Mouse (Mus musculus): ENCODE data around the gene Serinc5.

Serinc5 gene

DNA sequence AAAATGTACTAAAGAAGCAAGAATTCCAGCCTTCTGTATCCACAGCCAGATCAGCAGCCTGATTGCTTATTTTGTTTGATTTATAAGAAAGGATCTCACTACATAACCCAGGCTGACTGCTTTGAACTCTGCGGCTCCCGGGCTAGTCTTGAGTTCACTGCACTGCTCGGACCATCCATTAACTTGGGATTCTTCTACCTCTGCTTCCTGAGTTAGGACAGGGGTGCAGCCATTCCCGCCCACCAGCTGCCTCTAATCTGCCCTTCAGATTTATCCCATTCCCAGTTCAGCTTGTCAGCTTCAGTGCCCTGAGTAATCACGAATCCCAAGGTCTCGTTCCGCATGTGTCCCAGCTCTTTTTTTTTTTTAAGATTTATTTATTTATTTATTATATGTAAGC is 93.3 kb downstream of the Serinc5 start:
- no peak for DNase-seq (ENCODE audit: low spot score in 2 of 2)

GRCm38 (mm10) chr13:92705016-92705535 is 94.2 kb downstream of the Serinc5 start:
- no peak for DNase-seq (ENCODE audit: low spot score in 2 of 2)

DNA sequence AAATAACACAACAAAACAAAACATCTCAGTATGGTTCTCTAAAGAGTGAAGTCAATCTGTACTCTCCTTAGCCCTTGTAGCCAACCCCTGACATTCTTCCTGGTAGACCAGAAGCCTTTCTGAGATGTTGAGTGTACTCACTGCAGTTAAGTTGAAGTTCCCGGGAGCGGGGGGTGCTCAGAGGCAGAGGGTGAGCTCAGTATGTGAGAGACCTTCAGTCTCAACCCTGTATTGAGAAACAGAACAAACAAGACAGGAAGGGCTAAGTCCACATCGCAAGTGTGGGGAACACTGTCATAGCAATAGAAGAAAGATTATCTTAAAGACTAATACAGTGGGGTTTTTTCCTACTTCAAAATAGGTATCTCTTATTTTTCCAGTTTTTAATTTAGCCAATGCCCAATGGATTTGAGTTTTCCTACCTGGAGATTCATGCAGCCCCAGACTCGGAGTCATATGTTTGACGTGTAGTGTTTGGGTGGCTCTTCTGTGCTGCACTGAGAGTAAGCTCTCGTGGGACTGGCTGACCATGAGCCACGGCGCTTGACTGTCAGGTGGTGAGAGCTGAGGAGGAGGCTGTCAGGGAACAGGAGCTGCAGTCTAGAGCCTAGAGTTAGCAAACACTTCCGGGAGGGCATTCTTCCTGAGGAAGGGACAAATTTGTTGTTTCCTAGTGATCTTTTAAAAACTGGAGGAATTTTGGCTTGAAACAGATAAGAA is 95.6 kb downstream of the Serinc5 start:
- no peak for DNase-seq (ENCODE audit: low spot score in 2 of 2)

- no peak for DNase-seq (ENCODE audit: low spot score in 2 of 2)
Measured at GRCm38 (mm10) chr13:92707941-92708340, 97.0 kb downstream of the Serinc5 start.

- no peak for DNase-seq (ENCODE audit: low spot score in 2 of 2)
Measured at GRCm38 (mm10) chr13:92708466-92708865, 97.6 kb downstream of the Serinc5 start.

- no peak for DNase-seq (ENCODE audit: low spot score in 2 of 2)
Measured at GRCm38 (mm10) chr13:92709535-92709934, 98.6 kb downstream of the Serinc5 start.

GRCm38 (mm10) chr13:92710361-92710760 is 99.5 kb downstream of the Serinc5 start:
- DNase-seq (ENCODE audit: low spot score in 2 of 2), result no peak

GRCm38 (mm10) chr13:92711821-92712220 is 100.9 kb downstream of the Serinc5 start:
- no peak for DNase-seq (ENCODE audit: low spot score in 2 of 2)

DNA sequence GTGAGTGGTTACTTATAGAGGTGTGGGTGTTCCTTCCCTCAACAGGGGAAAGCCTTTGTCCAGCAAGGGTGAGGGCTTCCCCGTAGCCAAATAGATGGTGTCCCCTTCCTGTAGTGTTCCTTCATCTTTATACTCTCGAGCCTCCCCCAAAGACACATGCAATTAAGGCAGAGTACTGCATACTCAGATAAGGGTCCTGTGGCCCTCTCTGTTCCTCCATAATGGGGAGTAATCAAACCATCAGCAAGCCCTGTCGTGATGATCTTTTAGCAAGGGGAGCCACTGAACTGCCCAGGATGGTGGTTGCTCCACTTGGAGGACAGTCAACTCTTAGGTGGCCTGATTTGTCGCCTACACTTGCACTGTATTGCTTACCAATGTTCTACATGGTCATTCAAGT is 101.7 kb downstream of the Serinc5 start:
- no peak for DNase-seq (ENCODE audit: low spot score in 2 of 2)

- no peak for DNase-seq (ENCODE audit: low spot score in 2 of 2)
Measured at GRCm38 (mm10) chr13:92717851-92718665, 107.2 kb downstream of the Serinc5 start.

DNA sequence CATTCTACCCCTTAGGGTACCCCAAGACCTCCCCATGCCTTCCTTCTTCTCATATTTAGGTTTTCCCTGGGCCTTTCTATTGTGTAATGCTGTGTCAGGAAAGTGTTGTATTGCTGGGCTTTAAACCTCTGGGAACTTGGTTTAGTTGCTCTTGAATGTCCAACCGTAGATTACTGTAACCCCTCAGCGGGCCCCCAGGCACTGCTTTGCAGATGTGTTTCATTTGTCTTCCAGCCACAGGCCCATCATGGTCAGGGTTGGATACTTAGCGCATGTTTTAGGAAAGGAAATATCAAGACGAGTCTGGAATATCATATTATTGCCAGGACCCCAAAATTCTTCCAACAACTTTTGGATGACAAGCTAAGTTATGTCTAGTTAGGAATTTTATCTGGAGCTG is 110.1 kb downstream of the Serinc5 start:
- DNase-seq (ENCODE audit: low spot score in 2 of 2), result no peak

- DNase-seq (ENCODE audit: low spot score in 2 of 2), result no peak
Measured at GRCm38 (mm10) chr13:92722389-92722788, 111.5 kb downstream of the Serinc5 start.

- no peak for DNase-seq (ENCODE audit: low spot score in 2 of 2)
Measured at GRCm38 (mm10) chr13:92729811-92730210, 118.9 kb downstream of the Serinc5 start.

- DNase-seq (ENCODE audit: low spot score in 2 of 2), result no peak
Measured at GRCm38 (mm10) chr13:92731811-92732210, 120.9 kb downstream of the Serinc5 start.

DNA sequence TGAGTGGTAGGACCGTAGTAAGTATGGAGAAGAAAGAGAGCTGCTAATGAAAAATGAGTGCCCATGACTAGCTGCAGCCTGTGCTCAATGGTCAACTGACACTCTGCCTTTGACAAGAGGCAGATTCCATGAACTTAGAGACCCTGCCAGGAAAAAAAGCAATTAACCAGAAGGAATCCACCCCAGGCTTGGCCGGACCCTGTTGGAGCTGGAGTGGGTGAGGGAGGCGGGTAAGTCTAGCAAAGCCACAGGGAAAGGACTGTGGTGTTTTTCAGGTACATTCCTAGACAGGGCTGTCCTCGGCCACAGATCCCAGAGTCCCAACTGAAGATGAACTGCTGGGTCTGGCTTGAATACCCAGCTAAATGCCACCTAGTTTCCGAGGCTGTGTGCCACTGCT is 121.9 kb downstream of the Serinc5 start:
- no peak for DNase-seq (ENCODE audit: low spot score in 2 of 2)

DNA sequence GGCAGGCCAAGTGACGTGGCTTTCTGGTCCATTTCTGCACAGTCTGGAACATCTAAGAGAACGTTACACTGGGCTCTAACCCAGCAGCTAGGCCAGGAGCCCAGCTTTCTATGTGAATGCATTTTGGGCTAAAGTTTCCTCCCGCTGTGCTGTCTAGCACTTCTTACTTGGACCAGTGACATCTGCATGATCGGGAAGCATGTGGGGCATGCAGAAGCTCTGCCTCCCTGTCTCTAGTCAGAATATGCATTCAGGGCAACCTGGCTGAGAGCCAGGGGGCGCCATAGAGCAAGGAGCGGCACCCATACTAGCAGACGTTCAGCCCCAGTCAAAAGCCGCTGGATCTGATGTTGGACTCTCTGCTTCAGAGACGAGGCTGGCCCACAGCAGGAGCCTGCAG is 122.4 kb downstream of the Serinc5 start:
- peak; percentile 65 to 66 for DNase-seq (ENCODE audit: low spot score in 2 of 2)

GRCm38 (mm10) chr13:92733741-92734140 is 122.8 kb downstream of the Serinc5 start:
- DNase-seq (ENCODE audit: low spot score in 2 of 2), result no peak

GRCm38 (mm10) chr13:92735693-92736092 is 124.8 kb downstream of the Serinc5 start:
- no peak for DNase-seq (ENCODE audit: low spot score in 2 of 2)

DNA sequence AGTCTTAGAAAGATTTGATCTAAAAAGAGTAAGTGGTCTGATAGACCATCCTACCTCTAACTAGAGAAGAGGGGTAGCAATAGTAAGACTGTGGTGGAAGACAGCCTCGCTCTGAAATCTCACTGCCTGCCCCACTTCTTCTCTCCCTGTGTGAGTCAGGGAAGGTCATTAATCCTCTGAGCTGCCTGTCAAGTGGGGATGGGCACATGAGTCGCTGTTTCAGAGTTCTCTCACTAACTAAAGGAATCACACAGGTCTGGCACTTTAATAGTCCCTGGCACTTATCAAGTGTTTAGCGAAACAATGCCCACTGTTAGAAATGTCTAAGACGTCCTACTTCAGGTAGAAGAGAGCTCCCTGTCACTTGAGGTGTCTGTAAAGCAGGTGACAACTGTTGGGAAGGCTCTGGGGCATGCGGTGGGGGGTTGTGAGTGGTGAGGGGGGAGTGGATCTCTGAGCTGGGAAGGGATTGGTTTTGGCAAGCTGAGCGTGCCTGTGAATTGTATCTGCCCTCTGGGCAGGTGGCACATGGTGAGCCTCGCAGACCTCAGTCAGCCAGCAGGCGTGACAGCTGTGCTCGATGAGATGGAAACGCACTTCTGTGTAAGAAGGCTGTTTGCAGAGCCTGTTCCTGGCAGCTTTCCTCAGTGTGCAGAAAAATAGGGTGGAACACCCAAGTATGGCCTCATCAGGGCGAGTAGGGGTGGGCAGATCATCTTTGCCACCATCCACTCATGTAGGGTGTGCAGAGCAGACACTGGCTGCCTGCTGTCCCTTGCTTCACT is 125.8 kb downstream of the Serinc5 start:
- DNase-seq (ENCODE audit: low spot score in 2 of 2), result peak; percentile 43 to 49

- peak; percentile 64 to 66 for DNase-seq (ENCODE audit: low spot score in 2 of 2)
Measured at GRCm38 (mm10) chr13:92738821-92739220, 127.9 kb downstream of the Serinc5 start.

- no peak for DNase-seq (ENCODE audit: low spot score in 2 of 2)
Measured at GRCm38 (mm10) chr13:92739858-92740257, 129.0 kb downstream of the Serinc5 start.

DNA sequence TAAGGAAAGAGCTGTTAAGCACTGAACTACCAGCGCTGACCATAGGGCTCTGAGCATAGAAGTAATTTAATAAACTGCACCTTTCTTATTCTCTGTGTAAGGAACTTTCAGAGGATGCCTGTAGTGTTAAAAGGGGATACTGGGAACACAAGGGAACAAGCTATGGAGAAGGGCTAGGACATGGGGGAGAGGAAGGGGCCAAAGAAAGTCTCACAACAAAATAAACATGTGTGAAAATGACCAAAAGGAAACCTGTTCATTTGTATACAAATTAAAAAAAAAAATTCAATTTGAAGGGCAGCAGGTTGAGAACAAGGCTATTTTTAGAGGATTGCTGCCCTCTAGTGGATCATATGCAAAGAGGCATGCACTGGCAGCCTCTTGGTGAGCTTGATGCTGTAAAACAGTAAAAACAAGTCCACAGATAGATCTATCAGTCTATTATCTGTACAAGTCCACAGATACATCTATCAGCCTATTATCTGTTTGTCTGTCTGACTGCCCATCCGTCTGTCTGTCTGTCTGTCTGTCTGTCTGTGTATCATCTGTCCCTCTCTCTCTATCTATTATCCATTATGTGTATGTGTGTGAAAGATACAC is 129.9 kb downstream of the Serinc5 start:
- peak; percentile 21 to 34 for DNase-seq (ENCODE audit: low spot score in 2 of 2)

Measured in spleen, postnatal 36 days (tissue).